Mouse (Mus musculus) cortical plate, adult 2 months (tissue): Measurements from ENCODE around the gene Trpd52l3. TPM values are rescaled to one million over a fixed set of nuclear protein-coding genes. Genes with fewer than 3 reads are reported as not detected.

Source experiments
- H3K27ac ChIP-seq: fragments of 200-500 bp; 2 replicates; pipeline ENCODE4 v1.5.1; 2012; ENCODE audit warnings: low read length, control low read depth, inconsistent platforms; ENCODE audit not compliant: insufficient read depth
- H3K4me1 ChIP-seq: fragments of 200-500 bp; 2 replicates; pipeline ENCODE4 v1.6.1; 2011; ENCODE audit warnings: low read length; ENCODE audit not compliant: control insufficient read depth, insufficient read depth
- H3K4me3 ChIP-seq: fragments of 200-500 bp; 2 replicates; pipeline ENCODE4 v1.5.1; 2011; ENCODE audit warnings: mild to moderate bottlenecking, low read length, control low read depth; ENCODE audit not compliant: insufficient read depth
- CTCF ChIP-seq: fragments of 200-500 bp; IDR thresholded peaks from 2 replicates; pipeline ENCODE4 v1.5.1; 2011; ENCODE audit warnings: mild to moderate bottlenecking, control low read depth, low read length; ENCODE audit not compliant: insufficient read depth; ENCODE audit errors: extremely low read depth
- POLR2A ChIP-seq: fragments of 200-500 bp; IDR thresholded peaks from 2 replicates; pipeline ENCODE4 v1.6.1; 2011; ENCODE audit warnings: mild to moderate bottlenecking, low read length, control low read depth; ENCODE audit not compliant: insufficient read depth; ENCODE audit errors: extremely low read depth
- polyA plus RNA-seq: library from polyadenylated mRNA; depleted of rRNA; stranded (reverse); fragments of >200 nt; gene quantifications from 2 replicates; pipeline ENCODE4 v1.2.3, GENCODE M21; 2012

Gene Trpd52l3
- polyA plus RNA-seq, 1 experiment, result not detected

DNA sequence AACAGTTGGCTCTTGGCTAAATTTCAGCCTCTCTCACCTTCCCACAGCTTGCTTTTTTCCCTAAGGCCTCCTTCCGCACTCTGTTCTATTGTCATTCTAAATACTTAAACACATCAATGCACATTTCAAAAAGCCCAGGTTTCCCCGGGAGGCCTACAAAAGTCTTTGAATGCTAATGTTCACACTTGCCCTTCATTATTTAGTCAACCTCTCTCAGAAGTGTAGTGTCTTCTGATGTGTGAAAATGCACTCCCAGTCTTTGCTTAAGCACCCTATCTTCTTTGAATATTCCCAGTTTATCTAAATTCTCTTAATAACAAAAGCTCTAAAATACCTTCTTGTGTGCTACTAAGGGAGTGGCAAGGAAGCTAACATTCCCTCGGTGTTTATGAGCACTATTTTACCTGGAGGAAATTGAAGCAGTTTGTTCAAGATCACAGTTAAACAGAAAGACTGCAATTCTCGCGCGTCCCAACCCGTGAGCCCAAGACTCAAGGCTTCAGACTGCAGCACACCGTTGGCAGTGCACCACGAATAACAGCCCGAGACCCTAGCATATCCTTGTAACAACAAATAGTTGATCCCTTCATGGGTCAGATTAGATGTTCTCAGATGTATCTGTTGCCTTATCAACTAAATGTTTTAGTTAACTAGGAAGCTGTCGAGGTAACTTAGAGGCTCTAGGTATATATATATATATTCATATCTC is 25.6 kb downstream of the Trpd52l3 start:
- Histone ChIP-seq H3K4me1 (peaks cover 5% of the 10 kb centered on the region), H3K27ac (no peak overlapping the region), H3K4me3 (peak overlapping the region; percentile 50; the same call in 1 of the 2 replicates)
- TF ChIP-seq CTCF (no peak), POLR2A (no peak)

DNA sequence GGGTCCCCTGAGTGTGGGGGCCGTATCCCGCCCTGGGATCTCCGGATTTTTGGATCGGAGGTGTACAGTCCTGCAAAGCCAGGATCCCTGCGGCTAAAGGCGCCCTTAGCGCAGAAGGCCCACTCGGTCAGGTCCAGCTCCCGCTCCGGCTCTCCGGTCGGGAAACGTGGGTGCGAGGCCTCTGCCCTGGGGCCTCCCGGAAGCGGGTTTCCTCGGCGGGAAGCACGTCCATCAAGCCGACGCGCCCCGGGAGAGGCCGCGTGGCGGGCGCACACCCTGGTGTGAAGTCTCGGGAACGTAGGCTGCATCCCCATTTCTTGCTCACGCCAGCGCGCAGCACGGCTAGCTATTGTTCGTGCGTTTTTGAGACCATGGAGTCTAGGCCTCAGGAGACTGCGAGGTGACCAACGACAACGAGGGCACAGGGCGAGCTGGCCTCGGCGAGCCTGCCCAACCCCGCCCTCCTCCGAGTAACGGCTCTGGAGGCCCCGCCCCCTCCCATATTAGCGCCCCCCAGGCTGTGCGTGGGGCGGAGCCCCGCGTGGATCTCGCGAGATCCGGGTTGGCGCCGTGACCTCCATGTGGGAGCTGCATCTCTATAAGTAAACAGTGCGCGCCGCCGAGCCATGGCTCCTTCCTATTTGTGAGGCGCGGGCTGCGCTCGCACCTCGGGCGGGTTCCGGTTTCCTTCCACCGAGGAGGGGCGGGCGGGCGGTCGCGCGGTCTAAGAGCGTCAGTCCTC is 26.5 kb downstream of the Trpd52l3 start, which contains the start of gene Uhrf2:
Gene Uhrf2 (plus strand): TSS at position 620 of the 742 bp plus-strand sequence.
- H3K27ac ChIP-seq, result peak within 1 kb of the TSS; percentile 88
- peak within 1 kb of the TSS; percentile 50 for H3K4me3 ChIP-seq
- no peak for TF ChIP-seq CTCF
- peak; percentile 85 for TF ChIP-seq POLR2A
- peaks cover 5% of the 10 kb centered on the region for H3K4me1 ChIP-seq

DNA sequence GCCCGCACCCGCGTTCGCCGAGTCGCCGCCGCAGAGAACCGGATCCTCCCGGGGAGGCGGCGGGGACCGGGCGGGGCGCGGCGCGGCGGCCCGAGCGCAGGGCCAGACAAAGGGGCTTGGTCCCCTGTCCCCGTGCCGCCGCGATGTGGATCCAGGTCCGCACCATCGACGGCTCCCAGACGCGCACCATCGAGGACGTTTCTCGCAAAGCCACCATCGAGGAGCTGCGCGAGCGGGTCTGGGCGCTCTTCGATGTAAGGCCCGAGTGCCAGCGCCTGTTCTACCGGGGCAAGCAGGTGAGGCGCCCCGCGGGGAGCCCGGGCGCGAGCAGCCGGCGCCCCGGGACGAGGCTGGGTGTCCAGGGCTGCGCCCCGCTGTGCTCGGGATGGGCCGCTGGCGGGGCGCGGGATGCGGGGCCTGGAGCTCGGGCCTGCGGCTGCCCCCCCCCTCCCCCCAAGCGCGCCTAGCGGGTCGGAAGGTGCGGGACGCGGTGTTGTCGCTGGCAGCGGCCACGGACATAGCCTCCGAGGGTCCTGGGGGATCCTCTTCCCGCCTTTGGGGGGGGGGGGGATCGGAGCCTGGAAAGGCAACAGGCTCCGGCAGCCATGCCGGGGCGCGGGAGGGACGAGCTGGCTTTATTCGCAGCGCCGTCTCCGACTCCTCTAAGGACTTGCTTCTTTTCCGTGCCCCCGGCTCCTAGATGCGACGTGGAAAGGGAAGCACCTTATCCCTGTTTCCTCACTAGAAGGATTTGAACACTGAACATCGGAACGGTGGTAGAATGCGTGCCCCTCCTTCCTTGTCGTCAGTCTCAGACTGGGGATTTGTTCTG is 27.3 kb downstream of the Trpd52l3 start:
- Histone ChIP-seq H3K4me1 (peaks cover 5% of the 10 kb centered on the region), H3K4me3 (peak overlapping the region; percentile 50), H3K27ac (peak overlapping the region; percentile 88)
- TF ChIP-seq CTCF (no peak), POLR2A (no peak)

DNA sequence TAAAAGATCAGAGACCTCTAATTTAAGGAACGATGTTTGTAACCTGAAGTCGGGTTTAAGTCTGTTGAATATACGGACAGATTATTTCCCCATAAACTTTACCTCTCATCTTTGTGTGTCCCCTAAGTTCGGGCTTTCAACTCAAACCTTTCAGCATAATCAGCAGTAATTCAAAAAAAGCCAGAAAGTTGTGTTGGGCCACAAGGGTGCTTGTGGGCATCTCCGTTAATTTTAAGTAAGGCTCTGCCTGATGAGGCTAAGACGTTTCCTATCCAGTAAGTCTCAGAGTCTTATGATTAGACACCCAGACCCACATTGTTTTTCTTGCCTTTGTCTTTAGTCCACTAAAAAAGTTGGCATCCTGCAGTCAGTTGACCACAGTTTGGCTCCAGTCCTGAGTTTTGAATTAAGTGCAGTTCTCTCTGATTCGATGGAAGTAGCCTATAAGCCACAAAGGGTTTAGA is 27.9 kb downstream of the Trpd52l3 start:
- no peak overlapping the region for H3K27ac ChIP-seq
- H3K4me1 ChIP-seq, result peaks cover 5% of the 10 kb centered on the region
- H3K4me3 ChIP-seq, result peak overlapping the region; percentile 50
- TF ChIP-seq CTCF (no peak), POLR2A (no peak)

DNA sequence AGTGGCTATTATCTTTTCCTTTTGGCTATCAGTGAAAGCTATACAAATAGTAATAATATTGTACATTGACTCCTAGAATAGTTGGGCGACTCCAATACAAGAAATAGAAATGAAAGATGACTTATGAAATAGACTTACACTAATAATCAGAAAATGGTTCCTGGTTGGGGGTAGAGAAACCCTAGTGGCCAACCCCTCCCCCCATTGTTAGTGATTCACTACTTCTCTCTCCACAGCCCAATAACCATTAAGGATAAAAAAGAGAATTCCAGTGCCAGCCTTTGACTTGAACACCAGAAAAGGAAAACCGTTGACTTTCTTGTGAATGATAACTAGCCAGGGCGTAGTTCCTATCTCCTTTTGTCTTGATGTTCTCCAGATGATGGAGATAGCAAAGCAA is 28.6 kb downstream of the Trpd52l3 start:
- Histone ChIP-seq H3K4me1 (peaks cover 5% of the 10 kb centered on the region), H3K27ac (no peak overlapping the region), H3K4me3 (peak overlapping the region; percentile 50; the same call in 1 of the 2 replicates)
- TF ChIP-seq POLR2A (no peak), CTCF (no peak)

DNA sequence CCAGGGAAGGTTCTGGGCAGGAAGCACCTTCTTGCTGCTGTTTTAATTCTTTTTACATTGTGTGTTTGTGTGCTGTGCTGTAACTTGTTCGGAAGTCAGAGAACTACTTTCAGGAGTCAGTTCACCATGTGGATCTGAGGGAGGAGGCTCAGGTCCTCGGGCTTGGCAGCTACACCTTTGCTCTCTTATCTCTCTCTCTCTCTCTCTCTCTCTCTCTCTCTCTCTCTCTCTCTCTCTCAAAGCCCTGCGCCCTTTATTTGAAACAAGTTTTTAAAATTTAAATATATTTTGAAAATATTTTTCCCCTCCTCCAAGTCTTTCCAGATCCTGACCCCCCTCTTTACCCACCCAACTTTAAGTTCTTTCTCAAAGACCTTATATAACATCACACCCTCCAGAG is 31.8 kb downstream of the Trpd52l3 start:
- no peak overlapping the region for H3K4me3 ChIP-seq
- no peak for TF ChIP-seq POLR2A
- H3K27ac ChIP-seq, result no peak overlapping the region
- H3K4me1 ChIP-seq, result peaks cover 5% of the 10 kb centered on the region

DNA sequence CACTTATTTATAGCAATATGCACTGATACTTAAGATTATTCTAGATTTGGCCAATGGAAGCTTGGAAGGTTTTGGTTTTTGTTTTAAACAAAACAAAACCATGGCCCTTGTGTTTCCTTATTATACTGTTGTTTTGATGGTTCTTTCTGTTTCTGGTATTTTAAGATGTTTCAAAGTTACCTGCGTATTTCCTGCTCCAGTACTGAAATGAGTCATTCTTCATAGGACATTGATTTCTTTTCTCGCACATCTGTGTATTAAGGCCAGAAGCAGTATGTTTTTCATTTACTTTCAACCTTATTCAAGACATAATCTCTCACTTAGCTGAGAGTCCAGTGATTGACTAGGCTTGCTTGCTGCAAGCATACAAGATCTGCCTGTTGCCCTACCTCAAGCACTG is 40.1 kb downstream of the Trpd52l3 start:
- H3K4me1 ChIP-seq, result peaks cover 1% of the 10 kb centered on the region; the same call in 1 of the 2 replicates
- TF ChIP-seq CTCF, result no peak
- no peak for TF ChIP-seq POLR2A
- no peak overlapping the region for H3K4me3 ChIP-seq
- no peak overlapping the region for H3K27ac ChIP-seq

DNA sequence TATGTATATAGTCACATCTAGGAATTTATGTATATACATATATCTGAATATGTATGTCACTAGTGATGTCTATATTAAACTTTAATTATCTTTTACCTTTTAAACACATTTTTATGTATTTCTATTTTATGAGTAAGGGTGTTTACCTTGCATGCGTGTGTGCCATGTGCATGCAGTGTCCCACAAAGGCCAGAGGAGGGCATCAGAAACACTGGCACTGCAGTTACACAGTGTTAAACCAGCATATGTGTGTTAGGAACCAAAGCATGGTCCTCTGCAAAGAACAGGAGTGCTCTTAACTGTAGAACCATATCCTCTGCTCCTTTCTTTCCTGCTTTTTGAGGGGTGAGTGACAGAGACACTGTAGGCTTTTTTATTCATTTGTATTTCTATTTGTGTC is 41.0 kb downstream of the Trpd52l3 start:
- TF ChIP-seq CTCF (no peak), POLR2A (no peak)

DNA sequence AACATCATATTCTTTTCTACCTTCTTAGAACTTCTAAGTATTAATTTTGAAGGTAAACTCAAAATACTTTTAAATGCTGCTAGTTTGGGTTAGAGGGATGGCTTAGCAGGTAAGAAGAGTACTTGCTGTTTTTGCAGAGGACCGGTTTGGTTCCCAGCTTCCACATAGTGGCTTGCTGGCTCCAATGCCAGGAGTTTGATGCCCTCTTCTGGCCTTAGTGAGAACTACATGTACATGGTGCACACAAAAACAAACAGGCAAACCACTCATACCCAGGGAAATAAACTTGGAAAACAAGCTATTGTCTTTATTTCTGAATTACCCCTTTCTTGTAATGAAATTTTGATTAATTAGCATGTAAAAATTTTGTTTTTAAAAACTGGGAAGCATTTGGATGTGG is 42.3 kb downstream of the Trpd52l3 start:
- H3K4me3 ChIP-seq, result no peak overlapping the region
- no peak overlapping the region for H3K27ac ChIP-seq
- H3K4me1 ChIP-seq, result peaks cover 6% of the 10 kb centered on the region
- TF ChIP-seq CTCF (0 out of 2 replicates have a peak, but pooled peaks have one; percentile 20), POLR2A (no peak)

More for the DNA sequence above, 41.0 kb downstream of the Trpd52l3 start:
- Histone ChIP-seq H3K4me3 (no peak overlapping the region), H3K27ac (no peak overlapping the region), H3K4me1 (peaks cover 6% of the 10 kb centered on the region)

DNA sequence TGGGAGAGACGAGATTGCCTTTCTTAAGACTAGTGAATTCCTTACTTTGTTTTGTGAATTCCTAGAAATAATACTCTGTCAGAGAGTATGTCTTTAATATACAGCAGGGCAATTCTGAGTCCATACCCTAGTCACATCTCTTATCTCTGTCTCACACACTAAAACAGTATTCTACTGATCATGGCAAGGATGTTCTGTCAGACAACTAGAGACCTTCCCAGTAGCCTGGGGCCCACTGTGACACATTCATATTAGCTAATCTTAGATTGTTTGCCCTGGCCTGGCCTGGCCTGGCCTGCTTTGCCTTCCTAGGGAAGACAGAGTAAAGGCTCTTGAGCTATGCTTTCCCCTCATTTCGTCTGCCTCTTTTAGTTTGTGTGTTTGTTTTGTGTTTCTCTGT is 47.0 kb downstream of the Trpd52l3 start:
- Histone ChIP-seq H3K27ac (no peak overlapping the region), H3K4me3 (no peak overlapping the region), H3K4me1 (peaks cover 6% of the 10 kb centered on the region)
- TF ChIP-seq POLR2A (no peak), CTCF (no peak)
